Mouse (Mus musculus) lung, postnatal 0 days (tissue): Measurements from ENCODE around the gene Hoxd10.

ENCODE experiments used
- CTCF ChIP-seq: IDR thresholded peaks from 2 replicates; pipeline ENCODE4 v1.5.1; 2016; ENCODE audit warnings: antibody characterized with exemption, mild to moderate bottlenecking
- EP300 ChIP-seq: IDR thresholded peaks from 2 replicates; pipeline ENCODE4 v1.6.1; 2016; ENCODE audit warnings: antibody characterized with exemption, mild to moderate bottlenecking, control low read depth

- TF ChIP-seq EP300 (no peak), CTCF (no peak)
Measured at GRCm38 (mm10) chr2:74710929-74711543, 19.3 kb downstream of the Hoxd10 start.
